Mouse (Mus musculus): ENCODE results near the gene Arl13b. TPM values are rescaled to one million over a fixed set of nuclear protein-coding genes. Genes with fewer than 3 reads are reported as not detected.

The Arl13b gene
- polyA plus RNA-seq, 1 experiment from 2014 or later = 20.0 TPM

DNA sequence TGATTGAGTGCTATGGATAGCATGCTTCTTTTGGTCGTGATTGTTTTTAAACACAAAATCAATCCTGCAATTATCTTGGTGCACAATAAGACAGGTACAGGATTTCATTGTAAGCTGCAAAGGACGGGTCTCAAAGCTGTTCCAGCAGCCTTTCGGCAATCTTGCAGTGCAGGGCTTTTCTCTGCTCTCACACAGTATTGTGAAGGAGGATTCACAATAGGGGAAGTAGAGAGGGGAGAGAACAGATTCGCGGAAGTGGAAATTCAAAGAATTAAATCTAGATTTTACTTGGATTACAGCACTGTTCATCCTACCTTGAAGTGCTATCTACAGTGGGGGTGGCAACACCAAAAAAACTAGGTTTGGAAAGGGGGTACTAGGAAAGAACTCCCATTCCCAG is 33.0 kb downstream of the Arl13b start:
- WGBS = 70% methylated on average over 5 of the region's 5 CpGs
- Histone ChIP-seq H3K4me1 (ENCODE audit: insufficient read depth) (peaks cover 4% of the 10 kb centered on the region; the same call in 1 of the 2 replicates), H3K4me2 (no peak overlapping the region), H3K27me3 (ENCODE audit: insufficient read depth, low read length) (no peaks in the 10 kb centered on the region), H3K27ac (ENCODE audit: low read depth) (peak overlapping the region; percentile 79), H3K9ac (no peak overlapping the region), H3K4me3 (ENCODE audit: low read depth, low read length) (no peak overlapping the region), H3K36me3 (ENCODE audit: insufficient read depth) (no peaks in the 10 kb centered on the region), H3K9me3 (ENCODE audit: low read depth, low read length) (no peaks in the 10 kb centered on the region)
- DNase-seq (no peak), ATAC-seq (ENCODE audit: insufficient read depth) (no peak)
- TF ChIP-seq CTCF (IDR thresholded peaks at IDR 0.05; ENCODE audit: low read depth) = no peak

GRCm38 (mm10) chr16:62810855-62811254 is 36.0 kb downstream of the Arl13b start:
- H3K9me3 ChIP-seq (ENCODE audit: low read depth, low read length) = no peaks in the 10 kb centered on the region
- H3K9ac ChIP-seq = no peak overlapping the region
- TF ChIP-seq CTCF (IDR thresholded peaks at IDR 0.05; ENCODE audit: low read depth) = no peak
- H3K4me2 ChIP-seq = no peak overlapping the region
- H3K4me1 ChIP-seq (ENCODE audit: insufficient read depth) = peaks cover 4% of the 10 kb centered on the region; the same call in 1 of the 2 replicates
- ATAC-seq (ENCODE audit: insufficient read depth) (no peak), DNase-seq (no peak)
- H3K27ac ChIP-seq (ENCODE audit: low read depth) = no peak overlapping the region
- WGBS = 72% methylated on average over 4 of the region's 4 CpGs
- H3K4me3 ChIP-seq (ENCODE audit: low read depth, low read length) = no peak overlapping the region
- 0 out of 2 replicates have a peak, but pooled peaks cover 6% of the 10 kb centered on the region for H3K36me3 ChIP-seq (ENCODE audit: insufficient read depth)
- no peaks in the 10 kb centered on the region for H3K27me3 ChIP-seq (ENCODE audit: insufficient read depth, low read length)

DNA sequence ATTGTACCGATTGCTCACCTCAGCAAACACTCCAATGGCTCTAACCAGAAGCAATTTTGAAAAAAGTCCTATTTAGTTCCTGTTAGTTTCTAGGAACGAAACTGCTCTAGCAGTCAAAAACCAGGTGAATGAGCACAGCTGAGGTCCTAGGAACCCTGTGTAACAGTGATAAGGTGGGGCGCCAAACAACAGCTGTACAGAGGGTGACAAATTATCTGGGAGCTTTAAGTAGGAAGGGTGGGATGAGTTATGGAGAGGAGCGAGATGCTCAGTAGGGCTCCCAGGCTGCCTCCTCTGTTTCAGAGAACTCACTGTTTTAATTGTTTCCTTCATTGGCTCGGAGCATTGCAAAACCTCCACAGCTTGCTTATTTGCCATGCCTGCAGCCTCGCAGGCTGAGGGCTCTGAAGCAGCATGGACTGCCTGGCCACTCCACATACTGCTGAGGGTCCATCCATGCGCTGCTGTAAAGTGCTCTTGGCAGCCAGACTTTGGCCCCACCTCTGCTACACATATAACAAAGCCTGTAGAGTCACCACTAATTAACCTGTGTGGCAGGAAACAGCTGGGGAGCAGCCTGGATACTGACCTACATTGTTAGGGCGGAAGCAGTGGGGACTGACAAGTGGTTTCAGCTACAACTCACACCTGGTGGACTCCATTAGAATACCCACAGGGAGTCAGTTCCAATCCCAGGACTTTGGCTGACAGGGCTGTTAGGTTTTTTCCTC is 39.4 kb downstream of the Arl13b start:
- Histone ChIP-seq H3K36me3 (ENCODE audit: insufficient read depth) (0 out of 2 replicates have a peak, but pooled peaks cover 11% of the 10 kb centered on the region), H3K4me1 (ENCODE audit: insufficient read depth) (no peaks in the 10 kb centered on the region), H3K9me3 (ENCODE audit: low read depth, low read length) (no peaks in the 10 kb centered on the region), H3K4me2 (no peak overlapping the region), H3K27me3 (ENCODE audit: insufficient read depth, low read length) (no peaks in the 10 kb centered on the region), H3K9ac (no peak overlapping the region), H3K27ac (ENCODE audit: low read depth) (peak overlapping the region; percentile 10; the same call in 1 of the 2 replicates), H3K4me3 (ENCODE audit: low read depth, low read length) (no peak overlapping the region)
- 54% methylated on average over 8 of the region's 8 CpGs for WGBS
- ATAC-seq (ENCODE audit: insufficient read depth) (peak; percentile 75; the same call in 1 of the 2 replicates), DNase-seq (peak; percentile 37)
- TF ChIP-seq CTCF (IDR thresholded peaks at IDR 0.05; ENCODE audit: low read depth) = no peak

DNA sequence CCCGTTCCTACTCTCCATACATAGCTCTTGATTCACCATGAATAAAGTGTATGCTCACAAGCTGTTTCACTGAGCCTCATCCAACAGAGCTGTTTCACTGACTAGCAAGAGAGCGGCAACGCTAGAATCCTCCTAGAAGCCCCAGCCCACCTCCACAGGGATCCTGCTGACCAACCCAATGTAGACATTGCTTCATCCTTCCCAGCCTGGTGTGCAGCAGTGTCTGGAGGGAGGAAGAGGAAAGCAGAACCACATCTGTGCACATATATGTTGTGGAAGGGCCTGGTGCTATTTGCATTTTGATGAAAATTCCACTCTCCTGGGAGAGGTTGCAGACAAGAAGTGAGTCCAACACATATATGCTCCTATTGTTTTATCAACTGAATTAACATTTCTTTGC is 42.2 kb downstream of the Arl13b start:
- Histone ChIP-seq H3K27me3 (ENCODE audit: insufficient read depth, low read length) (no peaks in the 10 kb centered on the region), H3K36me3 (ENCODE audit: insufficient read depth) (peaks cover 24% of the 10 kb centered on the region; the same call in 1 of the 2 replicates), H3K4me2 (no peak overlapping the region), H3K9me3 (ENCODE audit: low read depth, low read length) (no peaks in the 10 kb centered on the region), H3K9ac (no peak overlapping the region), H3K4me1 (ENCODE audit: insufficient read depth) (no peaks in the 10 kb centered on the region), H3K27ac (ENCODE audit: low read depth) (no peak overlapping the region), H3K4me3 (ENCODE audit: low read depth, low read length) (no peak overlapping the region)
- no peak for TF ChIP-seq CTCF (IDR thresholded peaks at IDR 0.05; ENCODE audit: low read depth)
- no peak for ATAC-seq (ENCODE audit: insufficient read depth)
- over 99% methylated on average over 3 of the region's 3 CpGs for WGBS
- DNase-seq = no peak

DNA sequence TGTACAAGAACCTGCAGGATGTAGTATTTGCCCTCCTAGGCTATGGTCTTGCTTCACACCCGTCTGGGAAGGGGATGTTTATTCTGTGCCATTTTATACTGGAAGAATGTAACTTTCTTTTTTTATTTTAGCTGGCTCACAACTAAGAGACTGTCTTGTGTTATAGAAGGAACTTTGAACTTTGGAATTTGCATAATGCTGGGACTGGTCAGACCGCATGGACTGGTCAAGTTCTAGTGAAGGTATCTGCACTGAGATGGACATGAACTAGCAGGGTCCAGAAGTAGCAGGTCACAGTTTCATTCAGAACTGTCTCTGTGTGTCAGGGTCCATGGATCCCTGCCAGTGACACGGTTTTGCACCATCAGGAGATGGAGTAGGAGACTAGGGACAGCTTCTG is 47.0 kb downstream of the Arl13b start:
- peaks cover 19% of the 10 kb centered on the region; the same call in 1 of the 2 replicates for H3K36me3 ChIP-seq (ENCODE audit: insufficient read depth)
- no peak overlapping the region for H3K4me2 ChIP-seq
- TF ChIP-seq CTCF (IDR thresholded peaks at IDR 0.05; ENCODE audit: low read depth) = no peak
- no peaks in the 10 kb centered on the region for H3K4me1 ChIP-seq (ENCODE audit: insufficient read depth)
- no peaks in the 10 kb centered on the region for H3K9me3 ChIP-seq (ENCODE audit: low read depth, low read length)
- ATAC-seq (ENCODE audit: insufficient read depth) = no peak
- no peak overlapping the region for H3K27ac ChIP-seq (ENCODE audit: low read depth)
- 75% methylated on average over 3 of the region's 3 CpGs for WGBS
- no peak overlapping the region for H3K4me3 ChIP-seq (ENCODE audit: low read depth, low read length)
- H3K27me3 ChIP-seq (ENCODE audit: insufficient read depth, low read length) = no peaks in the 10 kb centered on the region
- H3K9ac ChIP-seq = no peak overlapping the region
- DNase-seq = no peak

DNA sequence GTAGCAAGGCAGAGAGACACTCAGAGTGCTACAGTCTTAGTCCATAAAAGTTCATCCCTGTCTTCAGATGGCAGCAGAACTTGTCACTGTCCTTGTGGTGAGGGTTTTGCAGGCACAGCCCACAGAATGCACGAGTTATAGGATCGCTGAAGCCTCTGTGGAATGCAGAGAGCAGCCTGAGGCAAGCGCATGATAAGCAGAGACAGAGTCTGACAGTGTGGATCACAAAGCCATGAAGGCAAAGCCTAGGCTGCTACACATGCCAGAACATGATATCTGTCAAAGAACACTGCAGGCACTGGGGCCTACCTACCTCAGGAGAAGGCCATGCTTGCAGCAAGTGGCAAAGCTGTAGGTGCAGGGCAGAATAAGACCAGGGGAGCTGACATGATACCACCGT is 47.4 kb downstream of the Arl13b start:
- no peaks in the 10 kb centered on the region for H3K27me3 ChIP-seq (ENCODE audit: insufficient read depth, low read length)
- H3K36me3 ChIP-seq (ENCODE audit: insufficient read depth) = peaks cover 19% of the 10 kb centered on the region; the same call in 1 of the 2 replicates
- WGBS = 74% methylated on average over 4 of the region's 4 CpGs
- no peak overlapping the region for H3K4me3 ChIP-seq (ENCODE audit: low read depth, low read length)
- TF ChIP-seq CTCF (IDR thresholded peaks at IDR 0.05; ENCODE audit: low read depth) = no peak
- DNase-seq (no peak), ATAC-seq (ENCODE audit: insufficient read depth) (peak; percentile 52)
- no peak overlapping the region for H3K27ac ChIP-seq (ENCODE audit: low read depth)
- H3K9me3 ChIP-seq (ENCODE audit: low read depth, low read length) = no peaks in the 10 kb centered on the region
- H3K9ac ChIP-seq = no peak overlapping the region
- H3K4me2 ChIP-seq = no peak overlapping the region
- H3K4me1 ChIP-seq (ENCODE audit: insufficient read depth) = no peaks in the 10 kb centered on the region

GRCm38 (mm10) chr16:62798808-62799207 is 48.0 kb downstream of the Arl13b start:
- no peak overlapping the region for H3K27ac ChIP-seq (ENCODE audit: low read depth)
- H3K4me1 ChIP-seq (ENCODE audit: insufficient read depth) = no peaks in the 10 kb centered on the region
- H3K4me2 ChIP-seq = no peak overlapping the region
- no peak for TF ChIP-seq CTCF (IDR thresholded peaks at IDR 0.05; ENCODE audit: low read depth)
- H3K9ac ChIP-seq = no peak overlapping the region
- H3K4me3 ChIP-seq (ENCODE audit: low read depth, low read length) = no peak overlapping the region
- WGBS = 90% methylated on average over 3 of the region's 3 CpGs
- no peak for ATAC-seq (ENCODE audit: insufficient read depth)
- DNase-seq = no peak
- H3K27me3 ChIP-seq (ENCODE audit: insufficient read depth, low read length) = no peaks in the 10 kb centered on the region
- H3K36me3 ChIP-seq (ENCODE audit: insufficient read depth) = peaks cover 19% of the 10 kb centered on the region; the same call in 1 of the 2 replicates
- H3K9me3 ChIP-seq (ENCODE audit: low read depth, low read length) = no peaks in the 10 kb centered on the region

Measured in lung, embryonic 14.5 days (tissue).